Mouse (Mus musculus) bone marrow, adult 2 months (tissue): ENCODE measurements at regions not wholly inside any gene's neighbourhood (a gene's known extent, or its start where the extent isn't known, plus 50 kb on each side); places are given as distances from the start of the nearest gene placed in this dataset.

Experiments
- CTCF ChIP-seq: fragments of 200-500 bp; IDR thresholded peaks from 2 replicates; pipeline ENCODE4 v1.5.1; 2011; ENCODE audit warnings: low read length, control low read depth; ENCODE audit not compliant: control insufficient read depth, insufficient read depth
- POLR2A ChIP-seq: fragments of 200-500 bp; IDR thresholded peaks from 2 replicates; pipeline ENCODE4 v1.6.1; 2011; ENCODE audit warnings: low read depth, mild to moderate bottlenecking, control low read depth, low read length, borderline replicate concordance; ENCODE audit not compliant: control insufficient read depth

DNA sequence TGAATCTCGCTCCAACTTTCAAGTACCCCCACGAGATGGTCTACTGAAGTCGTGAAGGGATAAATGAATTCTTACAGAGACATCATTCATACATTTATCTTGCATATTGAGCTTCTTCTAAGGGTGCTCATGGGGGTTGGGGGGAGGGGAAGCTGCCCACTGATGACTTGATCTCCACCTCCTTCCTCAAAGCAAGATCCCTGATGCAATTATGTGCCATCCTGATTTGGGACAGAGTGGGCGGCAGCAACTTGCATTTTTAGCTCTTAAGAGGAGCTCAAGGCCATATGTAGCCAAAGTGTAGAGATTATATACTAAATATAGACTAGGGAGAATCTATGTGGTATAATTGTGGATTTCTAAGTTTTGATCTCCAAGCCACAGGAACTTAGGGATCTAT, 236.1 kb downstream of the Sox4 start:
- TF ChIP-seq CTCF = no peak
- no peak for TF ChIP-seq POLR2A
